Mouse (Mus musculus) lung, adult 2 months (tissue): ENCODE measurements around the gene Sec61a2. TPM values are rescaled to one million over a fixed set of nuclear protein-coding genes. Genes with fewer than 3 reads are reported as not detected.
A peak's percentile ranks its signal among the peaks of the same experiment; 100 is the strongest.

Source experiments
- DNase-seq: peaks from one replicate; pipeline ENCODE4 v3.0.0; 2022
- H3K4me1 ChIP-seq: fragments of 200-500 bp; 2 replicates; pipeline ENCODE4 v1.6.1; 2011; ENCODE audit warnings: low read length; ENCODE audit not compliant: control insufficient read depth, insufficient read depth
- H3K4me3 ChIP-seq: fragments of 200-500 bp; replicated peaks from 2 replicates; pipeline ENCODE3; 2011; ENCODE audit warnings: low read depth, mild to moderate bottlenecking, control low read depth, low read length; ENCODE audit errors: extremely low read depth
- CTCF ChIP-seq: fragments of 200-500 bp; IDR thresholded peaks from 2 replicates; pipeline ENCODE4 v1.5.1; 2011; ENCODE audit warnings: mild to moderate bottlenecking, low read length, control low read depth; ENCODE audit not compliant: insufficient read depth
- POLR2A ChIP-seq: fragments of 200-500 bp; IDR thresholded peaks from 2 replicates; pipeline ENCODE4 v1.6.1; 2011; ENCODE audit warnings: low read depth, mild to moderate bottlenecking, control low read depth, low read length, borderline replicate concordance; ENCODE audit errors: extremely low read depth
- WGBS: fragments of 180-500 bp; shearing (Covaris S2); methylation state at CpG from one replicate; pipeline ENCODE4 v1.1.7; 2018; 5-methylcytosine and 5-hydroxymethylcytosine counted together
- polyA plus RNA-seq: library from polyadenylated mRNA; depleted of rRNA; stranded (reverse); fragments of >200 nt; gene quantifications from 2 replicates; pipeline ENCODE4 v1.2.3, GENCODE M21; 2012

Gene Sec61a2
- polyA plus RNA-seq, 1 experiment: 37.4 TPM

GRCm38 (mm10) chr2:5931938-5932337 lies 36.7 kb upstream of the Sec61a2 start:
- Histone ChIP-seq H3K4me3 (no peak overlapping the region), H3K4me1 (no peaks in the 10 kb centered on the region)
- TF ChIP-seq POLR2A (no peak), CTCF (no peak)
- no peak for DNase-seq
- WGBS: 94% methylated on average over 5 of the region's 5 CpGs

GRCm38 (mm10) chr2:5930291-5931054 lies 35.2 kb upstream of the Sec61a2 start:
- no peak overlapping the region for H3K4me3 ChIP-seq
- WGBS: 78% methylated on average over 18 of the region's 18 CpGs
- TF ChIP-seq POLR2A (no peak), CTCF (no peak)
- no peak for DNase-seq
- H3K4me1 ChIP-seq: no peaks in the 10 kb centered on the region

GRCm38 (mm10) chr2:5929793-5930192 lies 34.6 kb upstream of the Sec61a2 start:
- Histone ChIP-seq H3K4me3 (no peak overlapping the region), H3K4me1 (no peaks in the 10 kb centered on the region)
- no peak for DNase-seq
- no peak for TF ChIP-seq CTCF
- no peak for TF ChIP-seq POLR2A
- WGBS: 76% methylated on average over 5 of the region's 5 CpGs

GRCm38 (mm10) chr2:5927481-5927880 lies 32.2 kb upstream of the Sec61a2 start:
- DNase-seq: no peak
- Histone ChIP-seq H3K4me1 (no peaks in the 10 kb centered on the region), H3K4me3 (no peak overlapping the region)
- 92% methylated on average over 5 of the region's 5 CpGs for WGBS
- TF ChIP-seq POLR2A: no peak
- no peak for TF ChIP-seq CTCF

GRCm38 (mm10) chr2:5923786-5924185 lies 28.6 kb upstream of the Sec61a2 start:
- WGBS: 79% methylated on average over 9 of the region's 9 CpGs
- no peak overlapping the region for H3K4me3 ChIP-seq
- TF ChIP-seq POLR2A: no peak
- no peak for TF ChIP-seq CTCF
- no peaks in the 10 kb centered on the region for H3K4me1 ChIP-seq
- no peak for DNase-seq

GRCm38 (mm10) chr2:5922823-5923222 lies 27.6 kb upstream of the Sec61a2 start:
- 88% methylated on average over 6 of the region's 6 CpGs for WGBS
- TF ChIP-seq POLR2A (no peak), CTCF (no peak)
- H3K4me3 ChIP-seq: no peak overlapping the region
- H3K4me1 ChIP-seq: no peaks in the 10 kb centered on the region
- no peak for DNase-seq

GRCm38 (mm10) chr2:5911282-5911965 lies 16.2 kb upstream of the Sec61a2 start:
- Histone ChIP-seq H3K4me1 (no peaks in the 10 kb centered on the region), H3K4me3 (no peak overlapping the region)
- DNase-seq: no peak
- no peak for TF ChIP-seq CTCF
- TF ChIP-seq POLR2A: no peak
- 68% methylated on average over 16 of the region's 16 CpGs for WGBS

- Histone ChIP-seq H3K4me1 (no peaks in the 10 kb centered on the region), H3K4me3 (no peak overlapping the region)
- peak; percentile 17 for DNase-seq
- no peak for TF ChIP-seq POLR2A
- no peak for TF ChIP-seq CTCF
- WGBS: 56% methylated on average over 3 of the region's 3 CpGs
These were observed 11.4 kb upstream of the Sec61a2 start for GRCm38 (mm10) chr2:5906625-5907024.

- TF ChIP-seq CTCF: no peak
- TF ChIP-seq POLR2A: no peak
- Histone ChIP-seq H3K4me1 (no peaks in the 10 kb centered on the region), H3K4me3 (no peak overlapping the region)
- no peak for DNase-seq
- WGBS: 35% methylated on average over 5 of the region's 5 CpGs
These were observed 10.9 kb upstream of the Sec61a2 start for GRCm38 (mm10) chr2:5906092-5906491.

- Histone ChIP-seq H3K4me3 (no peak overlapping the region), H3K4me1 (no peaks in the 10 kb centered on the region)
- no peak for DNase-seq
- TF ChIP-seq CTCF (peak; percentile 60), POLR2A (no peak)
- 73% methylated on average over 5 of the region's 5 CpGs for WGBS
These were observed 4.9 kb upstream of the Sec61a2 start for GRCm38 (mm10) chr2:5900145-5900544.

GRCm38 (mm10) chr2:5894296-5894695 lies 936 bp downstream of the Sec61a2 start:
- Histone ChIP-seq H3K4me3 (peak overlapping the region; percentile 39), H3K4me1 (peaks cover 2% of the 10 kb centered on the region)
- peak; percentile 5 for DNase-seq
- 40% methylated on average over 11 of the region's 11 CpGs for WGBS
- TF ChIP-seq CTCF (no peak), POLR2A (no peak)
